Mouse (Mus musculus) heart, postnatal 0 days (tissue): Measurements from ENCODE around the gene Zfp827. TPM values are rescaled to one million over a fixed set of nuclear protein-coding genes. Genes with fewer than 3 reads are reported as not detected.

Experiments used
- ATAC-seq: fragments of 200-750 bp; cut with Nextera tagmentation; 2 replicates; pipeline ENCODE4 v1.8.0; 2017; ENCODE audit warnings: low read depth, moderate number of reproducible peaks, moderate library complexity; ENCODE audit not compliant: insufficient read depth
- DNase-seq: peaks from one replicate; pipeline ENCODE4 v3.0.0-alpha.2; 2016; ENCODE audit warnings: low spot score
- H3K27ac ChIP-seq: fragments of 300-500 bp; sonication (generic); 2 replicates; pipeline ENCODE4 v1.5.1; 2014; ENCODE audit warnings: low read depth, mild to moderate bottlenecking
- H3K27me3 ChIP-seq: fragments of 300-500 bp; sonication (generic); 2 replicates; pipeline ENCODE4 v1.6.1; 2014; ENCODE audit warnings: low read length, mixed read lengths; ENCODE audit not compliant: control insufficient read depth, insufficient read depth
- H3K36me3 ChIP-seq: fragments of 300-500 bp; sonication (generic); replicated peaks from 2 replicates; pipeline ENCODE4 v1.6.1; 2014; ENCODE audit warnings: low read length, mixed read lengths; ENCODE audit not compliant: control insufficient read depth, insufficient read depth
- H3K4me1 ChIP-seq: fragments of 300-500 bp; sonication (generic); 2 replicates; pipeline ENCODE4 v1.6.1; 2014; ENCODE audit warnings: antibody characterized with exemption; ENCODE audit not compliant: control insufficient read depth, insufficient read depth
- H3K4me2 ChIP-seq: fragments of 300-500 bp; sonication (generic); 2 replicates; pipeline ENCODE4 v1.6.1; 2014; ENCODE audit warnings: low read depth, mild to moderate bottlenecking, low read length, moderate library complexity
- H3K4me3 ChIP-seq: fragments of 300-500 bp; sonication (generic); 2 replicates; pipeline ENCODE4 v1.5.1; 2014; ENCODE audit warnings: low read depth, low read length
- H3K9ac ChIP-seq: fragments of 300-500 bp; sonication (generic); replicated peaks from 2 replicates; pipeline ENCODE4 v1.6.1; 2014; ENCODE audit warnings: low read depth, low read length, mixed read lengths
- H3K9me3 ChIP-seq: fragments of 300-500 bp; sonication (generic); replicated peaks from 2 replicates; pipeline ENCODE4 v1.6.1; 2016; ENCODE audit warnings: low read length; ENCODE audit not compliant: control insufficient read depth
- CTCF ChIP-seq: IDR thresholded peaks from 2 replicates; pipeline ENCODE4 v1.5.1; 2016; ENCODE audit warnings: antibody characterized with exemption, control low read depth, low read depth
- EP300 ChIP-seq: IDR thresholded peaks from 2 replicates; pipeline ENCODE4 v1.6.1; 2016; ENCODE audit warnings: antibody characterized with exemption, low read depth
- WGBS: fragments of 180-500 bp; shearing (Covaris S2); extraction: QIAGEN DNeasy Blood & Tissue Kit; methylation state at CpG from one replicate; pipeline ENCODE4 v1.1.7; 2014; 5-methylcytosine and 5-hydroxymethylcytosine counted together
- polyA plus RNA-seq: library from polyadenylated mRNA; unstranded; fragments of >200 nt; fragmentation: Nextera tagmentation; extraction: Ambion mirVana; gene quantifications from 2 replicates; pipeline ENCODE4 v1.2.1, GENCODE M21; 2015
- total RNA-seq: library from RNA; depleted of rRNA; stranded (reverse); fragments of >200 nt; gene quantifications from 2 replicates; pipeline ENCODE4 v1.2.3, GENCODE M21; 2014; ENCODE audit warnings: low replicate concordance

The Zfp827 gene
- total and polyA plus RNA-seq, 2 experiments from 2014 or later = 4.8 to 22.7 TPM

DNA sequence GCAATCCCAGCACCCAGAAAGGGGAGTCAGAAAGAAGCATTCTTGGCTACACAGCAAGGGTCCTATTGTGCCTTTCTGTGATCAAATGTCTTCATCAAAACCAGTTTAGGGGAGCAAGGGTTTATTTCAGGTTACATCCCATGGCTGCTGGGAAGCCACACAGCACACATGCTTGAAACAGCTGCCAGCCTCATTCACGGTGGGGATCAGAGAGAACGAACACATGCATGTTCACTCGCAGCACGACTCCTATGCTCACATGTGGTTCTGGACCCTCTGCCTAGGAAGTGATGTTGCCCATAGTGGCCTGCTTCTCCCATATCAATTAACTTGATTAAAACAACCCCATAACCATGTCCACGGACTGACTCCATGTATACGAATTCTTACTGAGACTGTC is 26.0 kb downstream of the Zfp827 start:
- DNase-seq (no peak), ATAC-seq (no peak)
- Histone ChIP-seq H3K4me1 (peaks cover 13% of the 10 kb centered on the region; the same call in 1 of the 2 replicates), H3K4me3 (no peak overlapping the region), H3K27me3 (no peaks in the 10 kb centered on the region), H3K36me3 (peaks cover 4% of the 10 kb centered on the region; the same call in 1 of the 2 replicates), H3K9me3 (no peaks in the 10 kb centered on the region), H3K4me2 (no peak overlapping the region), H3K9ac (no peak overlapping the region), H3K27ac (no peak overlapping the region)
- TF ChIP-seq CTCF (no peak), EP300 (no peak)
- 94% methylated on average over 6 of the region's 6 CpGs for WGBS

DNA sequence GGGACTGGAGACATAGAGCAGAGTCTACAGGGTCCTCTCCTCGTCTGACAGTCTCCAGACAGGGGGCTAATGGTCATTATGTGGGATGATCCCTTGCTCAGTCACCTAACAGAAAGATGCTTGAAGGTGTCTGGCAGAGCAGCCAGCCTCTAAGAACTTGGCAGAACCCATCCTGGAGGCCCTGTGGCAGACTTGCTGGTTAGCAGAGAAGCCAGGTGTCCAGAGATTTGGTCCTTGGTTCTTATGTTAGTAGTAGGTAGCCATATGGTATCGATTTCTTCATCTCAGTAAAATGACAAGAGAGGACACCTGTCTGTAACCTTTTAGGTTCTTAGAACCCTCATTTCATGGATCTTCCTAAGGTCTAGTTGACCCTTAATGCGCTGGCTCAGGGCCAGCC is 28.9 kb downstream of the Zfp827 start:
- peaks cover 19% of the 10 kb centered on the region; the same call in 1 of the 2 replicates for H3K4me1 ChIP-seq
- H3K27me3 ChIP-seq = no peaks in the 10 kb centered on the region
- ATAC-seq (no peak), DNase-seq (no peak)
- TF ChIP-seq EP300 (no peak), CTCF (no peak)
- H3K27ac ChIP-seq = no peak overlapping the region
- no peak overlapping the region for H3K4me3 ChIP-seq
- no peak overlapping the region for H3K4me2 ChIP-seq
- H3K9ac ChIP-seq = no peak overlapping the region
- no peaks in the 10 kb centered on the region for H3K9me3 ChIP-seq
- H3K36me3 ChIP-seq = peaks cover 23% of the 10 kb centered on the region
- WGBS = 76% methylated on average over 3 of the region's 3 CpGs

DNA sequence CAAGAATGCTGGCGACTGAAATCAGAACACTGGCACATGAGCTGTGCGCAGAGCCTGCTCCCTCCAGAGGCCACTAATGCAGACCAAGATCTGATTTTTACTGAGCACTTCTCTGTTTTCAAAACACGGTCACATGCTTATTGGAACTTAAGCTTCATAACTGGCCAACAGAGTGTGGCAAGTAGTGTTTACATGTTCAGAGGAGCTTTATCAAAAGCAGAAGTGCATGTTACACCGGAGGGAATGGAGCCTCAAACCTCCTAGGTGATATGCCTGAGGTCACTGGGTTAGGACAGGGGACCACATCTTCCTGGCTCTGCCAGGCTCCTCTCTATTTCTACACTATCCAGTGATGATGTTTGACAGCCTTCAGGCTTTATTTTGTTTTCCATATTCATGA is 31.1 kb downstream of the Zfp827 start:
- H3K36me3 ChIP-seq = peaks cover 41% of the 10 kb centered on the region
- H3K4me1 ChIP-seq = peaks cover 19% of the 10 kb centered on the region; the same call in 1 of the 2 replicates
- no peak overlapping the region for H3K4me2 ChIP-seq
- DNase-seq (no peak), ATAC-seq (0 out of 2 replicates have a peak, but pooled peaks have one; percentile 30)
- H3K27ac ChIP-seq = no peak overlapping the region
- no peaks in the 10 kb centered on the region for H3K9me3 ChIP-seq
- TF ChIP-seq EP300 (no peak), CTCF (no peak)
- 50% methylated on average over 4 of the region's 4 CpGs for WGBS
- H3K9ac ChIP-seq = no peak overlapping the region
- no peak overlapping the region for H3K4me3 ChIP-seq
- H3K27me3 ChIP-seq = no peaks in the 10 kb centered on the region

DNA sequence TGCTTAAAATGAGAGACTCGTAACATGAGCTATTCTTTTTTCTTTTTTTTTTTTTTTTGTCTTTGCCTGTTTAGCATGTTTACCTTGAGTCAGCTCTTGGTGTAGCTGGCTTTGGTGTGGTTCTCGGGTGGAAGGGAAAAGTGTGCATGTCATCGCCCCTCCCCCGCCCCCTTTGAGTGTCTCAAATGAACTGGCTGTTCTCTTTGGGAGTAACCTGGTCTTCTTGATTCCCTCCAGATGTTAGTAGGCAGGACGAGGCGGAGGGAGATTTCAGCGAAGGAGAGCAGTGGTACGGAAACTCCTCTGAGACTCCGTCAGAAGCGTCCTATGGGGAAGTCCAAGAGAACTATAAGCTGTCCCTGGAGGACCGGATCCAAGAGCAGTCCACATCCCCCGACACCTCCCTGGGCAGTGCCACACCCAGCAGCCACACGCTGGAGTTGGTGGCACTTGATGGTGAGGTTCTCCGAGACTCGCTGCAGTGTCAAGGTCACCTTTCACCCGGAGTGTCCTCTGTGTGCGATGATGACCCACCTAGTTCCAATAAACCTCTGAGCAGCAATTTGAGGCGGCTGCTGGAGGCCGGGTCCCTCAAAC is 31.9 kb downstream of the Zfp827 start:
- DNase-seq = no peak
- Histone ChIP-seq H3K4me1 (peaks cover 19% of the 10 kb centered on the region; the same call in 1 of the 2 replicates), H3K4me2 (no peak overlapping the region), H3K9me3 (no peaks in the 10 kb centered on the region), H3K9ac (no peak overlapping the region), H3K27ac (no peak overlapping the region), H3K36me3 (peaks cover 43% of the 10 kb centered on the region), H3K27me3 (no peaks in the 10 kb centered on the region), H3K4me3 (no peak overlapping the region)
- 73% methylated on average over 19 of the region's 19 CpGs for WGBS
- TF ChIP-seq EP300 (no peak), CTCF (no peak)
- no peak for ATAC-seq

DNA sequence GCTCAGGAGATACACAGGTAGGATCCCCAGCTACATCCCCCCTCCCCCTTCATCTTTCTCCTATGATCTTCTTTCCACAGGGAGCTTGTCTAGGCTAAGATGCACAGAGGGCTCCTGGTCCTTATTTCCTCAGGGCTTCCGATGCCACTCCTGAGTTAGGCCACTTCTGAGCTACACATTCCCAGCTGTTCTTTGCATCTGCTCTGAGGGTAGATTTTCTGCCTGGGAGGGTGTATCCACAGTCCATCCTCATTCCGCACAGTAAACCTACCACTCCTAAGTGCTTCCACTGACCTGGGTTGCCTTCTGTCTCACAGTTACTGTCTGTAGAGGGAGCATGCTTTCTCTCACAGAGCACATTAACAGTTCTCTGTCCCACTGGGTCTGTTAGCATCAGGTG is 37.7 kb downstream of the Zfp827 start:
- WGBS = 97% methylated on average over 2 of the region's 2 CpGs
- H3K36me3 ChIP-seq = peaks cover 59% of the 10 kb centered on the region
- H3K9ac ChIP-seq = no peak overlapping the region
- no peak overlapping the region for H3K4me3 ChIP-seq
- no peak overlapping the region for H3K4me2 ChIP-seq
- DNase-seq (no peak), ATAC-seq (no peak)
- TF ChIP-seq EP300 (no peak), CTCF (no peak)
- no peaks in the 10 kb centered on the region for H3K27me3 ChIP-seq
- H3K4me1 ChIP-seq = no peaks in the 10 kb centered on the region
- no peak overlapping the region for H3K27ac ChIP-seq
- H3K9me3 ChIP-seq = no peaks in the 10 kb centered on the region
